Mouse (Mus musculus): Measurements from ENCODE around the gene Borcs7.

DNA sequence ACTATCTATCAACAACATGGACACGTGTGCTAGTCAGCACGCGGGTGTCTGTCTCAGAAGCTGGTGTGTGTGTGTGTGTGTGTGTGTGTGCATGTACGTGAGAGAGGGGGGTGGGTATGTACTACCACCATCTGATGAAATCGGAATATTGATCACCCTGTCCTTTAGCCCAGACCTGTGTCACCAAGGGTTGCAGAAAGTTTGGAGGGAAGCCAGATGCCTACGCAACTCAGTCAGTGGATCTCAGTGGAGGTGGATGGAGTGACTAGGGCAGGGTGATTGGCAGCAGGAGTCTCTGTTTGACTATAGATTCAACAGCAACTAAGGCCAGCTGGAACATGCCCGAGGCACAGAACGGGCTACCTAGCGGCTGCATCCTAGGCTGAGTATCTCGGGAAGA lies 21.4 kb upstream of the Borcs7 start:
- TF ChIP-seq CTCF (IDR thresholded peaks at IDR 0.05; ENCODE audit: extremely low read depth, insufficient read length, insufficient replicate concordance, low read depth, low read length) (no peak), POLR2A (IDR thresholded peaks at IDR 0.05; ENCODE audit: low read depth, low read length) (no peak)

All from small intestine, adult 2 months (tissue).